Comparison of ENCODE assay signal across 8 mouse cellular contexts in the genomic region with DNA sequence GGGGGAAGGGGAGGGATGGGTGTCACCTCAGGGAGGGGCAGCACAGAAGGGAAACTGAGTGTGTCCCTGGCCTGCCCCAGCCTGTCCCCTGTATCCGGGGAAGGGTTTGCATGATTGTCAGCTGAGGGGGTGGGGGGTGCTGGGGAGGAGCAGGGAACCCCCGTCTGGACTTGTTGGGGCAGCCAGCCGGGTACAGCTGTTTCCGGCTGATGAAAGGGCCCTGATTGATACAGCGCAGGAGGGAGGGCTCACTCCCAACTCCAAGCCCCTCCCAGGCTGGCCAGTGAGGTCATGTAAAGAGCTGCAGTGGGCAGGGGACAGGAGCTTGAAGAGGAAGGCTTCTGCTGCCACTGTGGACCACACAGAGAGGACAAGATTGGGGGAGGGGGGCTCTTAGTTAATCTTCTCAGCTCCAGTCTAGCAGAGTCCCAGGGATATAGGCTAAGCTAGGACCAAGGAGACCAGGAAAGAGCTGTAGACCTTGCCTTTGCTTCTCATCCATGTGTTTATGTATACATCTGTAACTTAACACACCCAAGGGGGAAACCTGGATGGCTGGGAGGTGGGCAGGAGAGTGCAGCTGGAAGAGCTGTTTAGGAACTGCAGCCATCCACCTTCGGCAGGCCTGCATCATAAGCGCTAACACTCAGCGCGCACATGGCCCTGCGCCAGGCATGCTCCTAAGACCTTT. TPM values are rescaled to one million over a fixed set of nuclear protein-coding genes. Genes with fewer than 3 reads are reported as not detected.
A peak's percentile ranks its signal among the peaks of the same experiment; 100 is the strongest.
DNase-seq lines count a peak whose midpoint lies in the region; ATAC-seq and TF ChIP-seq lines count a peak whose summit lies in the region.

No protein-coding gene starts in this region.

- DNase-seq in brain, adult 2 months (ENCODE audit: low read depth, low spot score): peak; percentile 24
- DNase-seq in embryonic facial prominence, embryonic 14.5 days (ENCODE audit: low spot score): peak; percentile 84
- DNase-seq in hindbrain, embryonic 10.5 days (ENCODE audit: low spot score): peak; percentile 55
- peak; percentile 42 for DNase-seq in liver
- DNase-seq in cerebellum, adult 9-10 months: no peak
- no peak for DNase-seq in cerebellum, adult 2 months
- no peak for DNase-seq in gastrocnemius, postnatal 25 days

- peaks cover 13% of the 10 kb centered on the region for H3K4me1 ChIP-seq in embryonic facial prominence, embryonic 14.5 days (ENCODE audit: control insufficient read depth, insufficient read depth, low read length)
- H3K4me1 ChIP-seq in hindbrain, embryonic 10.5 days (replicated peaks): peaks cover 18% of the 10 kb centered on the region
- peaks cover 7% of the 10 kb centered on the region; the same call in 1 of the 2 replicates for H3K4me1 ChIP-seq in midbrain, embryonic 16.5 days (ENCODE audit: control insufficient read depth, insufficient read depth, low read length)
- H3K4me1 ChIP-seq in cerebellum, adult 2 months (ENCODE audit: control insufficient read depth, insufficient read depth, low read length): no peaks in the 10 kb centered on the region

- H3K9ac ChIP-seq in embryonic facial prominence, embryonic 14.5 days (ENCODE audit: low read depth, low read length): peak overlapping the region; percentile 3; the same call in 1 of the 2 replicates
- H3K9ac ChIP-seq in midbrain, embryonic 16.5 days (ENCODE audit: low read depth, low read length): peak overlapping the region; percentile 46; the same call in 1 of the 2 replicates

- H3K27ac ChIP-seq in embryonic facial prominence, embryonic 14.5 days (replicated peaks; ENCODE audit: low read depth, low read length): no peak overlapping the region
- peak overlapping the region; percentile 65 for H3K27ac ChIP-seq in hindbrain, embryonic 10.5 days
- H3K27ac ChIP-seq in midbrain, embryonic 16.5 days (ENCODE audit: low read length): no peak overlapping the region
- H3K27ac ChIP-seq in cerebellum, adult 2 months (ENCODE audit: insufficient read depth, low read length): no peak overlapping the region

- peak; percentile 84 for ATAC-seq in embryonic facial prominence, embryonic 14.5 days (ENCODE audit: low read depth)
- 0 out of 2 replicates have a peak, but pooled peaks have one; percentile 42 for ATAC-seq in midbrain, embryonic 16.5 days

- H3K36me3 ChIP-seq in embryonic facial prominence, embryonic 14.5 days (ENCODE audit: control insufficient read depth, insufficient read depth, low read length): no peaks in the 10 kb centered on the region
- H3K36me3 ChIP-seq in hindbrain, embryonic 10.5 days: no peaks in the 10 kb centered on the region
- H3K36me3 ChIP-seq in midbrain, embryonic 16.5 days (ENCODE audit: control insufficient read depth, insufficient read depth, low read length): no peaks in the 10 kb centered on the region

- H3K9me3 ChIP-seq in embryonic facial prominence, embryonic 14.5 days (ENCODE audit: control insufficient read depth, low read length): no peaks in the 10 kb centered on the region
- no peaks in the 10 kb centered on the region for H3K9me3 ChIP-seq in hindbrain, embryonic 10.5 days
- H3K9me3 ChIP-seq in midbrain, embryonic 16.5 days (replicated peaks; ENCODE audit: control insufficient read depth, low read length, poor library complexity, severe bottlenecking): no peaks in the 10 kb centered on the region

- no peak for TF ChIP-seq POLR2A in cerebellum, adult 2 months (IDR thresholded peaks at IDR 0.05; ENCODE audit: borderline replicate concordance, insufficient read depth, low read length)

- 16% methylated on average over 10 of the region's 10 CpGs for WGBS in embryonic facial prominence, embryonic 14.5 days
- WGBS in hindbrain, embryonic 10.5 days: 37% methylated on average over 10 of the region's 10 CpGs
- 27% methylated on average over 10 of the region's 10 CpGs for WGBS in midbrain, embryonic 16.5 days
- 15% methylated on average over 10 of the region's 10 CpGs for WGBS in cerebellum, adult 2 months

- no peak overlapping the region for H3K4me3 ChIP-seq in embryonic facial prominence, embryonic 14.5 days (ENCODE audit: low read depth, low read length)
- 0 out of 2 replicates have a peak overlapping the region, but pooled peaks have one; percentile 11 for H3K4me3 ChIP-seq in hindbrain, embryonic 10.5 days
- no peak overlapping the region for H3K4me3 ChIP-seq in midbrain, embryonic 16.5 days (ENCODE audit: low read depth, low read length)
- H3K4me3 ChIP-seq in cerebellum, adult 2 months (replicated peaks; ENCODE audit: insufficient read depth, low read depth, low read length): no peak overlapping the region

- no peak for TF ChIP-seq CTCF in cerebellum, adult 2 months (IDR thresholded peaks at IDR 0.05; ENCODE audit: borderline replicate concordance, insufficient read depth, low read depth, low read length)

- peak overlapping the region; percentile 12; the same call in 1 of the 2 replicates for H3K4me2 ChIP-seq in embryonic facial prominence, embryonic 14.5 days (ENCODE audit: low read depth, low read length)
- no peak overlapping the region for H3K4me2 ChIP-seq in midbrain, embryonic 16.5 days (ENCODE audit: low read length)

- no peaks in the 10 kb centered on the region for H3K27me3 ChIP-seq in embryonic facial prominence, embryonic 14.5 days (replicated peaks; ENCODE audit: control insufficient read depth, insufficient read depth, low read length)
- H3K27me3 ChIP-seq in hindbrain, embryonic 10.5 days (ENCODE audit: insufficient read depth, poor library complexity, severe bottlenecking): no peaks in the 10 kb centered on the region
- no peaks in the 10 kb centered on the region for H3K27me3 ChIP-seq in midbrain, embryonic 16.5 days (ENCODE audit: control insufficient read depth, insufficient read depth, low read depth, low read length)
- H3K27me3 ChIP-seq in cerebellum, adult 2 months (ENCODE audit: control insufficient read depth, insufficient read depth, low read length): no peaks in the 10 kb centered on the region

RNA-seq across cellular contexts. Expression of gene Vegfa, which starts 31.3 kb away (rescaled TPM):
- 4.2 and 4.7 TPM in 2 replicates for polyA plus RNA-seq in embryonic facial prominence, embryonic 14.5 days (2014; fragmentation: Nextera tagmentation; extraction: Ambion mirVana)
- 2.0 TPM in 2 replicates for polyA plus RNA-seq in hindbrain, embryonic 10.5 days (2016; fragmentation: Nextera tagmentation; extraction: Ambion mirVana)
- polyA plus RNA-seq in midbrain, embryonic 16.5 days (2015; fragmentation: Nextera tagmentation; extraction: Ambion mirVana): 3.4 and 4.7 TPM in 2 replicates
- polyA plus RNA-seq in cerebellum, adult 2 months (2012; rRNA removed): 195 and 196 TPM in 2 replicates
- 100 to 1,000 TPM; 135 to 170 TPM for total RNA-seq in gastrocnemius, postnatal 25 days (2021)

RNA-seq across cellular contexts. Expression of gene Mrps18a, which starts 47.4 kb away (rescaled TPM):
- polyA plus RNA-seq in embryonic facial prominence, embryonic 14.5 days (2014; fragmentation: Nextera tagmentation; extraction: Ambion mirVana): 112 and 128 TPM in 2 replicates
- 148 and 151 TPM in 2 replicates for polyA plus RNA-seq in hindbrain, embryonic 10.5 days (2016; fragmentation: Nextera tagmentation; extraction: Ambion mirVana)
- 156 and 158 TPM in 2 replicates for polyA plus RNA-seq in midbrain, embryonic 16.5 days (2015; fragmentation: Nextera tagmentation; extraction: Ambion mirVana)
- polyA plus RNA-seq in cerebellum, adult 2 months (2012; rRNA removed): 131 and 134 TPM in 2 replicates
- total RNA-seq in gastrocnemius, postnatal 25 days (2021): 10 to 100 TPM; 74.1 to 79.3 TPM

Comparison
In these comparisons a context has a peak if more than half of its experiments do, and no peak if none do; other contexts are left out.
1. DNase-seq: peak in brain, adult 2 months (single experiment), embryonic facial prominence, embryonic 14.5 days (single experiment), hindbrain, embryonic 10.5 days (single experiment) and liver (single experiment); none in cerebellum, adult 9-10 months (single experiment), cerebellum, adult 2 months (0 of 2) and gastrocnemius, postnatal 25 days (single experiment).
2. RNA of gene Vegfa, which starts 31.3 kb away (polyA plus RNA-seq): 195 to 196 TPM in cerebellum, adult 2 months; 4.2 to 4.7 TPM in embryonic facial prominence, embryonic 14.5 days, 3.4 to 4.7 TPM in midbrain, embryonic 16.5 days and 2.0 TPM in hindbrain, embryonic 10.5 days; every median in the first group is over 10 times any median in the second.